Mouse (Mus musculus): ENCODE data around the gene Pkn2.

- TF ChIP-seq CTCF (IDR thresholded peaks at IDR 0.05 in 2 of 3, conservative IDR thresholded peaks at IDR 0.05 in 1 of 3; ENCODE audit: control insufficient read depth in 1 of 3, insufficient read depth in 1 of 3, low read depth in 2 of 3, low read length in 3 of 3, poor library complexity in 1 of 3, severe bottlenecking in 1 of 3), result no peak
- TF ChIP-seq POLR2A (IDR thresholded peaks at IDR 0.05; ENCODE audit: control insufficient read depth in 1 of 2, insufficient read depth in 1 of 2, low read depth in 1 of 2, low read length in 2 of 2, poor library complexity in 1 of 2), result no peak
- TF ChIP-seq E2F4 (IDR thresholded peaks at IDR 0.05; ENCODE audit: borderline replicate concordance, low read depth, low read length), result no peak
- TF ChIP-seq EP300 (IDR thresholded peaks at IDR 0.05; ENCODE audit: low read depth in 1 of 2, low read length in 2 of 2), result no peak
- no peak for TF ChIP-seq ETS1 (IDR thresholded peaks at IDR 0.05; ENCODE audit: low read depth, low read length)
- no peak for TF ChIP-seq NRF1 (IDR thresholded peaks at IDR 0.05; ENCODE audit: insufficient read depth, low read depth, low read length, poor library complexity, severe bottlenecking)
- TF ChIP-seq RAD21 (IDR thresholded peaks at IDR 0.05; ENCODE audit: low read depth, low read length), result no peak
- TF ChIP-seq MYC (IDR thresholded peaks at IDR 0.05; ENCODE audit: low read depth, low read length), result no peak
- no peak for TF ChIP-seq MXI1 (IDR thresholded peaks at IDR 0.05; ENCODE audit: low read depth, low read length)
- TF ChIP-seq NELFE (IDR thresholded peaks at IDR 0.05; ENCODE audit: low read depth, low read length), result no peak
- no peak for TF ChIP-seq GABPA (IDR thresholded peaks at IDR 0.05; ENCODE audit: low read depth, low read length)
- TF ChIP-seq MAFK (IDR thresholded peaks at IDR 0.05; ENCODE audit: borderline replicate concordance, low read depth, low read length), result no peak
- no peak for TF ChIP-seq GATA1 (IDR thresholded peaks at IDR 0.05; ENCODE audit: low read depth, low read length)
- TF ChIP-seq CHD2 (IDR thresholded peaks at IDR 0.05; ENCODE audit: low read length), result no peak
Observed at GRCm38 (mm10) chr3:142745076-142745475, 136.7 kb downstream of the Pkn2 start.

Data from MEL (cell line).